Mouse (Mus musculus): ENCODE results near the gene Atp5s.
A peak's percentile ranks its signal among the peaks of the same experiment; 100 is the strongest.

Gene Atp5s

DNA sequence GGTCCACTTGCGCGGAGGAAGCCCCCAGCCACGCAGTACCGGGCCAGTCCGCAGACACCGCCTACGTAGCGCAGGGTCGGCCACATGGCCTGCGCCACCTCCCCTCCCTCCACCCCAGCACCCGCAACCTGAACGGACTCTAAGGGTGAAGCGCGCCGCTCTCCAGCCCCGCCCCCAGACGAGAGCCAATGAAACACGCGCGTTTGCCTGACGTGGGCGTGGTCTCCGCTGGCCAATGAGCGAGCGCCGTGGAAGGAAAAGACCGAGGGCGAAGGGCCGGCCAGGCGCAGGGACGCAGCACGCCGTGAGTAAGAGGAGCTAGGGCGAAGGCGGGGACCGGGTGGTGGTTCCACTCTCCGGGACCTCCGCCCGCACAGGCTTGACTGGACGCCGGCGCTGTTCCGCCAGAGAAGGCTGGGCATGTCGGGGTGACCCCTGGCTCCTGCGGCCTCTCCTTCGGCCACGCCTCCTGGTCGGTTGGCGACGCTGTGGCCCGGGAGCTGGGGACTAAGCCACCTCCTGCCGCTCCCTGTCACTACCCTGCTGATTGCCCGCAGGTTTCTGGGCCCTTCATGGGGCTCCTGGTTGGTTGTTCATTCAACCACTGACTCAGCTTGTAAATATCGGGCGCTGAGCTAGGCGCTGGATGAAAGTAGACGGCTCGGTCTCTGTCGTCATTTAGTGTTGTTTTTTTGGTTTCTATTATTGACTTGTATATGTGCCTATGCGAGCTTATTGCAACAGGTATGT lies at the start of gene Atp5s, which contains the start of gene L2hgdh:
Gene Atp5s (plus strand): TSS at position 240 of the 750 bp plus-strand sequence.
Gene L2hgdh (minus strand): TSS at position 163 of the 750 bp plus-strand sequence.
- DNase-seq, result peak; percentile 94

DNA sequence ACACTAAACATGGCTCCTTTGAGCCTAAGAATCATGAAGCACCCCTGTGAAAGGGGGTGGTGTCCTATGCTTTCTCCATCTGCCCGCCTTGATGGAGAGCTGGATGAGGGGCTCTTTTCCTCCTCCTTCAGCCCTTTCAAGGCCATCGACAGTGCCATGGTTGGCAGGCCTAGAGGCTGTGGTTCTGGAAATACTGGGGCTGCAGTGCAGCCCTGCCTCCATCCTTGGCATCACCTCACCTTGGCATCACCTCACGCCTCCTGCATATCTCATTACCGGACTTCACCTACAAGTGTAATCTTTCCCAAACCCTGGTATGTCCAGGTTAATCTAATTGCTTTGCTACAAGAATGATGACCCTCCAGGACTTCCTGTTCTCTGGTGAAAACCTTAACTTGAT lies 48.6 kb upstream of the Atp5s start:
- no peak for DNase-seq

DNA sequence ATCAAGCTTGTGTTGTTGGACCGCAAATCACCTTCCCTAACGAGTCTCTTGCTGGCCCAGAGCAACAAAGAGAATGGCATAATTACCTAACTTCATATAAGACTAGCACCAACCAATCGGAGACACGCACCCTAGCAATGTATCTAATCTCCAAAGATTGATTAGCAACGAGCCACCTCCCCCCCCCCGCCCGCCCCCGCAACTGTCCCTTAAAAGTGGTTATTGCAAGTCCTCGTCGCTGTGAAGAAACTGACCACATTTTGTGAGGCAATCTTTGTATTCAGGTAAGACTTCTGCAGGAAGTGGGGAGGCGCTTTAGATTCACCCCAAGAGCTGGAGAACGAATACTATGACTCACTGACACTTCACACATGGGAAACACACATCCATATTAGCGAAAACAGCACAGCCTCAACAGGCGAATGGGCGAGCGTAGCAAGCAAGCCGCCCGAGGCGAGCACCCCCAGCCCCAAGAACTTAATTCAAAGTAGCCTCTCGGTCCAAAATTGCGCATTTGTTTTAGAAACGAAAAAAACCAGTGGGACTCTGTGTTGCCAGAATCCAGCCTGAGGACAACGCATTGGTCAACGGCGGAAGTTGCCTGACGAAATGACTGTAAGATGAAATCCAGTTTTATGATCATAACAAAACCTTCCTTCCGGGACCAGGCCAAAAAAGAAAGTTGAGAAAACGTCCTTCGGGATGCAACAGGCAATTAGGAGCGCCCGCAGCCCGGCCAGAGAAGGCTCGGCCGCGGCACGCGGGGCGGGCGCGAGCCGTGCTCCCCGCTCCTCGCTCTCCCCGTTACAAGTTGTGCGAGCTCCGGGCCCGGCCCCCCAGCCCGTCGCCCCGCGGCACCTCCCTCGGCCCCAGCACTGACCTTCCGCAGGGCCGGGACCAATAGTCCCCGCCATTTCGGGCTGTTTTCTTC lies 43.9 kb upstream of the Atp5s start:
- DNase-seq, result peak; percentile 40 to 44

DNA sequence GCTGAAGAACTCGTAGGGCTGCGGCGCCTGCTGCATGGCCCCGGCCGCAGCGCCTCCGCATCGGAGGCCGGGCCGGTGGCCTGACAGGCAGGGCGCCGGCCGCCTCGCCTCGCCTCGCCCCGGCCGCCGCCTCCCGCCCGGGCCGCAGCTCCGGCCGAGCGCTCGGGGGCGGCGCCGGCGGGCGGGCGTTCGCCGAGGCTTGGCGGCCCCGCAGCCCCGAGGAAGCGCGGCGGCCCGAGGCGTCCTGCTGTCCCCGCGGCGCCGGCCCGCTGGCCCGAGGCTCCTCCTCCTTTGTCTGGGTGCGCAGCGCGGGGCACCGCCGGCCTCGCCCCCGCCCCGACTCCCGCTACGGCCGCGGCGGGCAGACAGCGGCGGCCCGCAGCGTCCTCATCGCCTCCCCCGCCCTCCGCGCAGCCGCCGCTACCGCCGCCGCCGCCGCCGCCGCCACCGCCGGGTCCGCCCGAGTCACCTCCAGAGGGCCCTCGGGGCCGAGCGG lies 43.1 kb upstream of the Atp5s start, which contains the start of gene Sos2:
Gene Sos2 (minus strand): TSS at position 287 of the 496 bp plus-strand sequence.
- peak; percentile 46 to 56 for DNase-seq

DNA sequence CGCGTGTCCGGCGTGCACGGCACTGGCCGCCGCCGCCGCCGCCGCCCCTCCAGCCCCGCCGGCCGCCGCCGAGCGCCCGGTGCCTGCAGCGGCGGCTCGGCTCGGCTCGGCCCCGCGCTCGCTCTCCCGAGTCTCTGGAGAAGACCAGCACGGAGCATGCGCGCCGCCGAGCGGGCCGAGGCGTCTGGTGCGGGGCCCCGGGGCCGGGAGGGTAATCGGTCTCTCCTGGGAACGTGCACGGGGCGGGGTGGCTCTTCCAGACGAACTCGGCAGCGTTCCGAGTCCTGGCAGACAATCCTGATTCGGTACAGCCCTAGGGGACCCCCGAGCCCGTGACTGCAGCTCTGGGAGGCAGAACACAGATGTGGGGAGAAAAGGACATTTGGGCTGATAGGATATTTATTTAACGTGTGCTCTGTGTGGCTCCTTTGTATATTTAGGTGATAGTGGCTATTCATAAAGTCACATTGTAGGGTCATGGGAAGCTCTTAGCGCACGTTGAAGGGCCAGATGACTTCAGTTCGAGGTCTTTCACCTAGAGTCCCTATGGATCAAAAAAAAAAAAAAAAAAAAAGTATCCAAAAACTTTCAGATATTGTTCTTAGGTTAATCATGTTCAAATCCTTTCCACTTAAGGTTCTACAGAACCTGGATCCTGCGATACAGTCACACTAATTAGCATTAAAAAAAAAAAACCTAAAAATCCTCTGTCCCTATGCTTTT lies 42.5 kb upstream of the Atp5s start:
- peak; percentile 77 to 83 for DNase-seq

DNA sequence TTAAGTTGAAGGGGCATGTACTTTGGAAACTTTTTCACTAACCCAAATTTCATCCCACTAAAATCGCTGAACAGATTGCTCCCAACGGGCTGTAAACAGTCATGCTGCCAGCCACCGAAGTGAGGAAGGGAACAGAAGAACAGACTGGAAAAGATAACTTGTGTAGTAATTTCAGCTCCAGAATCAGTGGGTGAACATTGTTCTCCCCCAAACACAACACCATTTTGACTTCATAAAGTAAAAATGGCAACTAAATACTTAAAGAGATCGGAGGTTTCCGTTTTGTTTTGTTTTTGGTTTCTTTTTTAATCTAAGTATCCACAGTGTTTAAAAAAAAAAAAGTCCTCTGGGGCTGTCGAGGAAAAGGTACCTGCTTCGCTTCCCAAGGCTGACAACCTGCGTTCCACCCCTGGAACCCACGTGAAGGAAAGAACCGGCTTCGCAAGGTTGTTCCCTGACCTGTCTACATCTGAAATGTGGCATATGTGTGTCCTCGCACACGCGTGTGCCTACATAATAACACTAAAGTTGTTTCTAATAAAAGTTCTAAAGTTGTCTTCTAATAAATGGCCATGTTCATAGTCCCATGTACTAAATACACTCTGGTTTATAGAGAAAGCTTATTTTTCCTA lies 41.8 kb upstream of the Atp5s start:
- DNase-seq, result no peak

DNA sequence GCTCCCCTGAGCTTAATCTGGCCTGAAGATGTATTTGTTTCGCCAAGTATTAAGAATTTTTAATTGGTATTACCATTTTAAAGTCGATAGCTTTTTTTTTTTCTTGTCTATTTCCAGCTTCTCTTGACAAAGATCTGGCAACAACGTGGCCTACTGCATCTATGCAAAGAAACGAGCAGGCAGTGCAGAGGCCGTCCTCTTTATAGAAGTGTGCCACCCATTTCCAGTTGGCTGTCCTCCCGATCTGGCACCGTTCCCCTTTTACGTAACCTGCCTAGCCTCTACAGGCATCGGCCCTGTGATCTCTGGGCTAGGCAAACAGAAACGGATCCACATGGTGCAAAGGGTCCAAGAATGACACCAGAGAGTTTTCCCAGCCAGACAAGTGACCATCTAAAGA lies 41.2 kb upstream of the Atp5s start:
- no peak for DNase-seq

DNA sequence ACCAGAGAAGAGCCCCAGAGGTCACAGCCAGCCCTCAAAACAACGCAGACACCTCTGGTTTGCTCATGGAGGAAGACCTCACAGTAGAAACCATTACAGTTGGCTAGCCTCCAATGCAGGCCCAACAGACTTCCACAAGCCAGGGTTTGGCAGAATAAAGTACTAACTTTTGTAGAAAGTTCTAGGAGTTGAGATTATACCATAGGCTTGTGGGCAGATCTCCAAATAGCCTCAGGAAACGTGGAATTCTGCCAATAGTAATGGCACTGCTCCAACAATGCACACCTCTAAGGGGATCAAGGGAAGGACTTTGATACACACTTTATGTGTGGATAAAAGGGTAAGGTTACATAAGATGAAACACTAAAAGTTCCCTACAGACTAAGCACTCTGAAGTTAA lies 36.4 kb upstream of the Atp5s start:
- DNase-seq, result no peak

DNA sequence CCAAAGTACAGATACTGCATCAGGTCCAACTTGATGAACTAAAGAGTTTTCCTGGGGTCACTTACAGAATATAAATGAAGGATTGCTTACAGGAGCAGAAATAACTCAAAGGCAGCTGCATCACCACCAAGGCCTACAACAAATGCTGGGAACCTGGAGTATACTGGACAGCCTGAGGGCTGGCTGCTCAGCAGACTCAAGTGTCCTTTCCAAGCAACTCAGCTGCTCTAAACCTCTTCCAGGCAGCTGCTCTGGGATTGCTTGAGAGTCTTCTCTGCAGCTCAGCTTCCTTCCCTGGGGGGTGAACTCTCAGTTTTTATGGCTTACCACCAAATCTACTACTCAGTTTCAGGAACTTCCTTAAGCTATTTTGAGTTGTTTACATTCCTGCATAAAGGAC lies 35.7 kb upstream of the Atp5s start:
- DNase-seq, result no peak

DNA sequence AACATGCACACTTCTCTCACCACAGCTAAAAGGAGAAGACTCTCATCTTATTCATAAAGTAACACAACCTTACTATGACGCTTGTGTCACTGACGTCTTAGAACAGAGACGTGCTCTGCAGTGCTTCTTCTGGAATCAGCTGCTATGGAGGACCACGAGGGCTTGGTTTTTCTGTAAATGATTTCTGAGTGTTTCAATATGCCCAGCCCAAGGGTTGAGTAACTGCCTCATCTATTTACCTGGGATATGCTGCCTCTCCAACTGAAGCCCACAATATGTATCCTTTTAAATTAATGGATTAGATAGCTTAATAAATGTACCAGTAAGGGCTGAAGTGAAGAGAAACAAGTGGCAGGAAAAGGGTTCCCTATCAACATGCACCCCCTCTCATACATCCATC lies 34.0 kb upstream of the Atp5s start:
- DNase-seq, result no peak

DNA sequence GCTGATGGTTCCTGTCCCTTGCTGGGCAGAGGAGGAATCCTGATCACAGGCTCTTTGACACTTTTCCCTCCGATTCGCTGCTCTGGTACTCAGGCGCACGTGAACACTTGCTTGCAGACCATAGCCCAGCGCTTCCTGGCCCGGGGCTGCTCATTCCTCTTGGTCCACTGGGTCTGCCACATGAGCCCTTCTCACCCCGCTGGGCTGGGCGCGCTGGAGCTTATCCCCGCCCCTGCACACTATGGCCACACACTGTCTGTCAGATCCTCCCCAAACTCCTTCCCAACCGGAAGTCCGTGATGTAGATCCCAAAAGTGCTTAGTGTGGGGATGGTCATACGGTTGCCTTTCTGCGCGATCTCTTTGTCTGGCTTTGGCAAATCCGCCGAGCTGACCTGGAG lies 31.3 kb upstream of the Atp5s start:
- DNase-seq, result no peak

DNA sequence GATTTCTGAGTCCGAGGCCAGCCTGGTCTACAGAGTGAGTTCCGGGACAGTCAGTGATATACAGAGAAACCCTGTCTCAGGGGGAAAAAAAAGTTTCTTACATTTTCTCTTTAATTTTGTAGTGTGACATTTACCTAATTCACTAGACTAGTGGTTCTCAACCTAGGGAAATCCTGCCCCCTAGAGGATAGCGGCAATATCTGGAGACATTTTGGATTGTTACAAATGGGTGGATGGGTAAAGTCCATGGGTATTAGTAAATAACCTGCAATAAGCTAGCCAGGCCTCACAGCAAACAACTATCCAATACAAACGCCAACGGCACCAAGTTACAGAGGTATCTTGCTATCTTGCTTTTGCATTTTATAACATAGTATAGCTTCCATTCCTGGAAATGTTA lies 28.0 kb upstream of the Atp5s start:
- DNase-seq, result peak; percentile 21 to 27

DNA sequence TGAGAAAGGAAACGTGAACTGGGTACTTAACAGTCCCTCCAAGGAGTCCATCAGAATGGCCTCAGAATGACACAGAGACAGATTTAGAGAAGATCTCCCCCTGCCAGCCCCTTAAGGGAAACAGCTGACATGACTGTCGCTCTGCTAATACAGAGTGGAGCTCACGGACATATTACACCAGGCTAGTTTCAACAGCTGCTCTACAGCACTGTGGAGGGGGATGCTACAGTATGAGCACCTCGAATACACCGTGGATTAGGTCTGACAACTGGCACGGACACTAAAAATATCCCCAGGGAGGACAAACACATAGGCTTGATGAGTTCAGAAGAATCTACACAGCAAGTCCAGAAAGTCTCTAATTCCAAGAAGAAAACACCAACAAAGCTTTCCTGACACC lies 26.4 kb upstream of the Atp5s start:
- DNase-seq, result no peak

DNA sequence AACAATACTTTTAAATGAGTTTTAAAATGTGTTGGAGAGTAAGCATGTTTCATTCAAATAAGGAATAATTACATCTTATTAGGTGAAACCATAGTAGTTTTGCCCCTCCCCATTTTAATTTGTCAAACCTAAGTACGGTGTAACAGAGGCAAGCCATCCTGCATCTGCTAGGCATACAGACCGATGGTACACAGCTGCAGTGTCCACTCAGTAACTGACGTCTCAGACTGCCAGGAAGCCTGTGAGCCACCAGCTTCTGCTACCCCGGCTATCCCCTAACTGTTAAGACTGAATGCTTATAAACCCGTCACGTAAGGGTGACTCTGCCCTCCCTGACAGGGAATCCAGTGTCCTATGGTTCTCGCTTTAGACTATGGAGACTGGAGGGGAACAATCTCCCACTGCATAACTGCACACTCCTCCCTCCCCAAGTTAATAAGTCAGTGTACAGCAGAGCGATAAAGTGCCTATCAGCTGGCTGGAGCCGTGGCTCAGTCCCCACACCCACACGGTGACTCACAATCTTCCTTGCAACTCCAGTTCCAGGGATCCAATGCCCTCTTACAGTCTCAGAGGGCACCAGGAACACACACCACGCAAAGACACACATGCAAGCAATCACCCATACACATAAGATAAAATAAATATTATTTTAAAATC lies 19.8 kb upstream of the Atp5s start:
- DNase-seq, result no peak

DNA sequence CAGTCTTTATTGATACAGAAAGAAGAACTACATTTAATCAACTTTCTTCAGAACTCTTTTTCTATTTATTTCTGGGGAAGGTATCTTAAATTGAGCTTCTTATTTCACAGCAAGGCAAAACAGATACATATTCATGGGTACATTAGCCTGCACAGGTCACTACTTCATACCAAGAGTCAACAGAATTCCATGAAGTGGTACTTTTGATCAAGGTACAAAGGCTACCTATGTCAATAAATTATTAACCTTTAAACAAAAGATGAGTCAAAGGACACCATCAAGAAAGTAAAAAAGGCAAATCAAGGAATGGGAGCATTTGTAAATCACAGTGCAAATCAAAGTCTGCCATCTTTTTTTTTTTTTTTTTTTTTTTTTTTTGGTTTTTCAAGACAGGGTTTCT lies 11.1 kb upstream of the Atp5s start:
- DNase-seq, result no peak

DNA sequence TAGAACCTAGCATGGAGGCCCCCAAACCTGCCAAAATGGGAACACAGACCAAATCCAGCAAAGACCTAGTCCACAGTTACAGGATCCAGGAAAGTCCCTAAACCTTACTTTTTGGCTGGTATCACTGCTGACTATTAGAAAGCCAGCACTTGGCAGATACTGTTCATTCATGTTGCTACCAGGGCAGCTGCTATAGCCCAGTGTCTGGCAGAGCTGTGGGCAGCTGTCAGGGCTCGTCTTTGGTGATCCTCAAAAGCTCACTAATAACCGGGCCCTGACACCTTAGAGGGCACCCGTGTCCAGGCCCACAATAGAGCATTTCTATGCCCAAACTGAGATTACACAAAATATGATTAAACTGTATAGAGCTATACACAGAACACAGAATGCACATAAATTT lies 1.9 kb upstream of the Atp5s start:
- no peak for DNase-seq

DNA sequence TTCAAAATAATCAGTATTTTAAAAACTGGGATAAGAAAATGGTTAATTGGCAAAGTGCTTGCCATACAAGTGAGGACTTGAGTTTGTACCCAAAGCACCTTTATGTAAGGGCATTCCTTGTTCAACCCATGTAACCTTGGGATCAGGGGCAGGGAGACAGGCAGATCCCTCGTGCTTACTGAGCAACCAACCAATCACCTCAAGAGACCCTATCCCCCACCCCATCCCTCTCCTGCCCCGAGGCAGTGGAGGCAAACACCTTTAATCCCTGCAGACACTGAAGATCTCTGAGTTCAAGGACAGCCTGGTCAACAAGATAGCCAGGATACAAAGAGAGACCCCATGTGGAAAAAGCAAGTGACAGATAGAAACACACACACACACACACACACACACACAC lies 1.4 kb upstream of the Atp5s start:
- DNase-seq, result no peak

DNA sequence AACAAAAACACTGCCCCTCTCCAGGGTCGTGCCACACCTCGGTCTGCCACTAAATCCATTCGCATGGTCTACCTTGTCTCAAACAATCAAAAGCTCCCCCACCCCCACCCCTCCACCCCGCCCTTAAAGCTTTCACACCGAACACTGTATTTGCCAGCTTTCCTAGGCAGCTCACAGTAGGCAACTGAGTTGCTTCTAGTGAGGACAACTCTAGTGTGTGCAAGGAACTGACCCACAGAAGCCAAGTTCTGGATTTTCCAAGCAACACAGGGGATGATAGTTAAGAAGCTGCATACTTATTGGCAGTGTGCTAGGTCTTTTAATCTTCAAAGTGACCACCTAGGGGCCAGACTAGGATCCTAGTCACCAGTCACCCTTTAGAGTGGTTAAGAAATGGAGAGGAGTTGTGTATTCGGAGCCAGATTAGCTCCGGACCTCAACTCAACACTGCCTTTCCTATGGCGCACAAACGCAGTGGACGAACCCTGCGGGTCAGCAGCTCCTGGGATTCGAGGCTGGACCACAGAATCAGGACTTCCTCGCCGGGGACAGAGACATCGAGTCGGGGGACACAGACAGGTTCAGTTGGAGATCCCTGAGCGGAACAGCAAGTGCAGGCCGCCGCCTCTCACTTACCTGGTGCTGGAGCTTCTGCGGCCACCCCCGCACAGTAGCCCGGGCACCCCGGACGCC lies 586 bp upstream of the Atp5s start:
- no peak for DNase-seq

DNA sequence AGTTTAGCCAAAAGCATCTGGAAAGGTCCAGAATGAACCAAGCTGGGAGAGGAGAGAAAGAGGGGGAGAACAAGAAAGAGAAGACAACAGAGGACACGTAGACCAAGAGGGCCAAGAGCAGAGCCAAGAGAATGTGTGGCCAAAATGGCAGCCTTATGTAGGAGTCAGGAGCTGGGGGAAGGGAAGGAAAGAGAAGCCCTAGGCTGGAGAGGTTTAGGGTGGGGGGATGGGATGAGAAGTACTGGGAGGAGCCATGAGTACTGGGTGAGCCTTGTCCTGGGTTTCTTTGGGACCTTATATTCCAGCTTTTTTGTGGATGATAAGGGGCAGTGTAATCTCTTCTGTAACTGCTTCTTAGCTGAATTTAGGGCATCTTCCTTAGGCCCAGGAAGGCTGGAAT lies 4.5 kb downstream of the Atp5s start:
- no peak for DNase-seq

DNA sequence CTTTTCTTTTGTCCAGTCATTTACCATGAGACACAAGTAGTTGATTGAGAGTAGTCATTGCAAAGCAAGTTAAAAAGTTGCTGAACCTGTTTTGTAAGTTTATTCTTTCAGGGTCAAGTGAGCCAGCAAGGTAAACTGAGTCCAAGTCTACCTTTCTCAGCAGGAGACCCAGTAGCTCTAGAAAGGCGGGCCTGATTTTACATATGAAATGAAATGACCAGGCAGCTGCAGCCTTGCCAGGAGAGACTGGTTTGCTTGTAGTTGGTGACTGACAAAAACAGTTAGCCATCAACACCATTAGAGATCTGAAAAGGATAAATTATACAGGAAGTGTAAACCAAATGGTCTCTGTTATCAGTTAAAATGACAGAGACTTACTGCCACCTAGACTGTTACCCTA lies 5.6 kb downstream of the Atp5s start:
- DNase-seq, result no peak

DNA sequence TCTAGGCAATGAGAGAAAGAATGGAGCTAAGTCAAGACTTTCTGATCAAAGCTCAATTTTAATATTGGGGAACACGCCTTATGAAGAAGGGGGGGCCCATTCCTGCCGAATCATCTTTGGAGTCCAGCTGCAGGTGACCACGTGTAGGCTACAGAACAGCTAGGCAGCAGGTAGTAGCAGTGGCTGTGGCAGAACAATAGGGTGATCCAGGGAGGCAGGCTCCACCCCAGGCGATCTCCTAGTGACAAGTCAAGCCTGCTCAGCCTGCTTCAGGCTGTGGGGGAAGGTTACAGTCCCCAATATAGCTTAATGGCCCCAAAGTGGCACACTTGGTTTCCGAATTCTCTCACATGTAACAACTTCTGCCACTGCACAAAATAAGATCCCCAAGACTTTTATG lies 7.5 kb downstream of the Atp5s start:
- no peak for DNase-seq

Data from thymus, postnatal 36 days (tissue).